Mouse (Mus musculus) forebrain, embryonic 11.5 days (tissue): Measurements from ENCODE around the gene Itgb4. TPM values are rescaled to one million over a fixed set of nuclear protein-coding genes. Genes with fewer than 3 reads are reported as not detected.

ENCODE experiments used
- ATAC-seq: fragments of 200-750 bp; cut with Nextera tagmentation; replicated peaks from 2 replicates; pipeline ENCODE4 v1.8.0; 2017; ENCODE audit warnings: moderate TSS enrichment; ENCODE audit not compliant: low FRiP score
- DNase-seq: peaks from one replicate; pipeline ENCODE4 v3.0.0-alpha.2; 2017; ENCODE audit warnings: low spot score
- H3K27ac ChIP-seq: fragments of 300-500 bp; sonication (generic); 2 replicates; pipeline ENCODE4 v1.5.1; 2014; ENCODE audit warnings: low read depth, low read length
- H3K27me3 ChIP-seq: fragments of 300-500 bp; sonication (generic); 2 replicates; pipeline ENCODE4 v1.6.1; 2014; ENCODE audit warnings: mild to moderate bottlenecking, low read length, mixed read lengths; ENCODE audit not compliant: control insufficient read depth, insufficient read depth
- H3K36me3 ChIP-seq: fragments of 300-500 bp; sonication (generic); 2 replicates; pipeline ENCODE4 v1.6.1; 2014; ENCODE audit warnings: mild to moderate bottlenecking, low read length, moderate library complexity, mixed read lengths; ENCODE audit not compliant: control insufficient read depth, insufficient read depth
- H3K4me1 ChIP-seq: fragments of 300-500 bp; sonication (generic); replicated peaks from 2 replicates; pipeline ENCODE4 v1.6.1; 2014; ENCODE audit warnings: low read length, mixed read lengths; ENCODE audit not compliant: control insufficient read depth, insufficient read depth
- H3K4me2 ChIP-seq: fragments of 300-500 bp; sonication (generic); 2 replicates; pipeline ENCODE4 v1.6.1; 2014; ENCODE audit warnings: low read depth, mild to moderate bottlenecking, low read length, moderate library complexity, mixed read lengths; ENCODE audit not compliant: severe bottlenecking
- H3K4me3 ChIP-seq: fragments of 300-500 bp; sonication (generic); 2 replicates; pipeline ENCODE4 v1.5.1; 2014; ENCODE audit warnings: low read depth, low read length
- H3K9ac ChIP-seq: fragments of 300-500 bp; sonication (generic); 2 replicates; pipeline ENCODE4 v1.6.1; 2014; ENCODE audit warnings: low read length
- H3K9me3 ChIP-seq: fragments of 300-500 bp; sonication (generic); 2 replicates; pipeline ENCODE4 v1.6.1; 2016; ENCODE audit warnings: low read length, mixed read lengths; ENCODE audit not compliant: control insufficient read depth
- WGBS: fragments of 180-500 bp; shearing (Covaris S2); extraction: QIAGEN DNeasy Blood & Tissue Kit; methylation state at CpG from one replicate; pipeline ENCODE4 v1.1.7; 2014; 5-methylcytosine and 5-hydroxymethylcytosine counted together
- polyA plus RNA-seq: library from polyadenylated mRNA; unstranded; fragments of >200 nt; fragmentation: Nextera tagmentation; extraction: Ambion mirVana; gene quantifications from 2 replicates; pipeline ENCODE4 v1.2.1, GENCODE M21; 2014

The Itgb4 gene
- polyA plus RNA-seq, 1 experiment from 2014 or later = 0.57 TPM

- H3K4me2 ChIP-seq = no peak overlapping the region
- no peak overlapping the region for H3K4me3 ChIP-seq
- DNase-seq = no peak
- 91% methylated on average over 9 of the region's 9 CpGs for WGBS
- no peaks in the 10 kb centered on the region for H3K9me3 ChIP-seq
- no peak overlapping the region for H3K27ac ChIP-seq
- no peaks in the 10 kb centered on the region for H3K27me3 ChIP-seq
- no peaks in the 10 kb centered on the region for H3K4me1 ChIP-seq
- no peak overlapping the region for H3K9ac ChIP-seq
- H3K36me3 ChIP-seq = peaks cover 30% of the 10 kb centered on the region
- ATAC-seq = no peak
Measured at GRCm38 (mm10) chr11:115962651-115963412, 11.7 kb upstream of the Itgb4 start.

GRCm38 (mm10) chr11:115964977-115965604 lies 9.4 kb upstream of the Itgb4 start:
- H3K9me3 ChIP-seq = no peaks in the 10 kb centered on the region
- H3K9ac ChIP-seq = no peak overlapping the region
- WGBS = 90% methylated on average over 10 of the region's 10 CpGs
- peaks cover 28% of the 10 kb centered on the region for H3K36me3 ChIP-seq
- ATAC-seq (no peak), DNase-seq (no peak)
- H3K4me1 ChIP-seq = no peaks in the 10 kb centered on the region
- H3K4me3 ChIP-seq = no peak overlapping the region
- H3K27me3 ChIP-seq = no peaks in the 10 kb centered on the region
- no peak overlapping the region for H3K27ac ChIP-seq
- no peak overlapping the region for H3K4me2 ChIP-seq

GRCm38 (mm10) chr11:115968731-115969405 lies 5.6 kb upstream of the Itgb4 start:
- 73% methylated on average over 5 of the region's 5 CpGs for WGBS
- no peak overlapping the region for H3K4me2 ChIP-seq

GRCm38 (mm10) chr11:115970006-115970673 lies 4.4 kb upstream of the Itgb4 start:
- WGBS = 75% methylated on average over 15 of the region's 15 CpGs
- Histone ChIP-seq H3K36me3 (peaks cover 10% of the 10 kb centered on the region; the same call in 1 of the 2 replicates), H3K9ac (no peak overlapping the region), H3K4me2 (no peak overlapping the region), H3K27ac (no peak overlapping the region), H3K4me3 (no peak overlapping the region), H3K9me3 (no peaks in the 10 kb centered on the region), H3K27me3 (peaks cover 16% of the 10 kb centered on the region), H3K4me1 (peaks cover 3% of the 10 kb centered on the region; the same call in 1 of the 2 replicates)
- ATAC-seq = no peak
- no peak for DNase-seq

More at GRCm38 (mm10) chr11:115968731-115969405, 5.6 kb upstream of the Itgb4 start:
- H3K27me3 ChIP-seq = peaks cover 3% of the 10 kb centered on the region
- DNase-seq = no peak
- no peak overlapping the region for H3K9ac ChIP-seq
- no peaks in the 10 kb centered on the region for H3K9me3 ChIP-seq
- peaks cover 18% of the 10 kb centered on the region; the same call in 1 of the 2 replicates for H3K36me3 ChIP-seq
- no peak overlapping the region for H3K27ac ChIP-seq
- ATAC-seq = no peak
- H3K4me1 ChIP-seq = no peaks in the 10 kb centered on the region
- H3K4me3 ChIP-seq = no peak overlapping the region

GRCm38 (mm10) chr11:115971016-115971415 lies 3.5 kb upstream of the Itgb4 start:
- peaks cover 5% of the 10 kb centered on the region; the same call in 1 of the 2 replicates for H3K36me3 ChIP-seq
- no peak overlapping the region for H3K4me2 ChIP-seq
- no peaks in the 10 kb centered on the region for H3K9me3 ChIP-seq
- H3K27ac ChIP-seq = no peak overlapping the region
- ATAC-seq = no peak
- H3K4me1 ChIP-seq = peaks cover 3% of the 10 kb centered on the region; the same call in 1 of the 2 replicates
- no peak overlapping the region for H3K4me3 ChIP-seq
- no peak for DNase-seq
- H3K27me3 ChIP-seq = peaks cover 24% of the 10 kb centered on the region
- 71% methylated on average over 6 of the region's 6 CpGs for WGBS
- no peak overlapping the region for H3K9ac ChIP-seq

- H3K36me3 ChIP-seq = no peaks in the 10 kb centered on the region
- H3K4me2 ChIP-seq = peak overlapping the region; percentile 64
- H3K9ac ChIP-seq = peak overlapping the region; percentile 43; the same call in 1 of the 2 replicates
- H3K9me3 ChIP-seq = no peaks in the 10 kb centered on the region
- no peak overlapping the region for H3K27ac ChIP-seq
- H3K27me3 ChIP-seq = peaks cover 26% of the 10 kb centered on the region
- peaks cover 3% of the 10 kb centered on the region; the same call in 1 of the 2 replicates for H3K4me1 ChIP-seq
- DNase-seq (no peak), ATAC-seq (no peak)
- WGBS = 3% methylated on average over 18 of the region's 18 CpGs
- H3K4me3 ChIP-seq = peak overlapping the region; percentile 34
Measured at GRCm38 (mm10) chr11:115975083-115975420, 543 bp downstream of the Itgb4 start.

GRCm38 (mm10) chr11:115975544-115975943 lies 1.0 kb downstream of the Itgb4 start:
- Histone ChIP-seq H3K9ac (no peak overlapping the region), H3K27ac (no peak overlapping the region), H3K4me1 (peaks cover 3% of the 10 kb centered on the region; the same call in 1 of the 2 replicates), H3K4me2 (no peak overlapping the region), H3K36me3 (no peaks in the 10 kb centered on the region), H3K27me3 (peaks cover 26% of the 10 kb centered on the region), H3K4me3 (no peak overlapping the region), H3K9me3 (no peaks in the 10 kb centered on the region)
- 37% methylated on average over 12 of the region's 12 CpGs for WGBS
- no peak for ATAC-seq
- DNase-seq = no peak

- DNase-seq (no peak), ATAC-seq (no peak)
- H3K27ac ChIP-seq = no peak overlapping the region
- H3K9ac ChIP-seq = no peak overlapping the region
- no peak overlapping the region for H3K4me2 ChIP-seq
- H3K27me3 ChIP-seq = no peaks in the 10 kb centered on the region
- 92% methylated on average over 15 of the region's 15 CpGs for WGBS
- H3K36me3 ChIP-seq = no peaks in the 10 kb centered on the region
- H3K9me3 ChIP-seq = no peaks in the 10 kb centered on the region
- no peak overlapping the region for H3K4me3 ChIP-seq
- H3K4me1 ChIP-seq = no peaks in the 10 kb centered on the region
Measured at GRCm38 (mm10) chr11:115982472-115982871, 8.0 kb downstream of the Itgb4 start.
